Mouse (Mus musculus) megakaryocyte, embryonic 14.5 days (primary cell): ENCODE results near the gene Spry1. TPM values are rescaled to one million over a fixed set of nuclear protein-coding genes. Genes with fewer than 3 reads are reported as not detected.

Experiments
- H3K27me3 ChIP-seq: replicated peaks from 2 replicates; pipeline ENCODE3; 2012; ENCODE audit warnings: inconsistent platforms
- H3K36me3 ChIP-seq: replicated peaks from 2 replicates; pipeline ENCODE3; 2012; ENCODE audit warnings: low read length, inconsistent platforms, mixed read lengths
- H3K4me1 ChIP-seq: 2 replicates; pipeline ENCODE4 v1.6.1; 2012; ENCODE audit warnings: inconsistent platforms
- H3K4me3 ChIP-seq: replicated peaks from 2 replicates; pipeline ENCODE3; 2012; ENCODE audit warnings: moderate library complexity, mild to moderate bottlenecking, inconsistent platforms
- H3K9me3 ChIP-seq: 2 replicates; pipeline ENCODE4 v1.6.1; 2012; ENCODE audit warnings: inconsistent platforms
- FLI1 ChIP-seq: IDR thresholded peaks from 2 replicates; pipeline ENCODE4 v1.6.1; 2012; ENCODE audit warnings: low read length, inconsistent platforms, mixed read lengths
- GATA1 ChIP-seq: IDR thresholded peaks from 3 replicates; pipeline ENCODE4 v1.6.1; 2012; ENCODE audit warnings: mixed read lengths, low read length, inconsistent platforms, borderline replicate concordance
- polyA plus RNA-seq: library from polyadenylated mRNA; stranded (reverse); fragments of >175 nt; gene quantifications from 2 replicates; pipeline ENCODE4 v1.2.3, GENCODE M21; 2012; ENCODE audit warnings: low replicate concordance; ENCODE audit not compliant: insufficient read depth

Gene Spry1
- polyA plus RNA-seq, 1 experiment: 11.5 TPM

- TF ChIP-seq FLI1 (no peak), GATA1 (no peak)
- Histone ChIP-seq H3K9me3 (no peaks in the 10 kb centered on the region), H3K27me3 (no peaks in the 10 kb centered on the region), H3K36me3 (peaks cover 61% of the 10 kb centered on the region), H3K4me3 (no peak overlapping the region), H3K4me1 (peaks cover 67% of the 10 kb centered on the region)
Measured at GRCm38 (mm10) chr3:37649281-37649680, 9.5 kb downstream of the Spry1 start.

- TF ChIP-seq FLI1 (no peak), GATA1 (no peak)
- no peaks in the 10 kb centered on the region for H3K9me3 ChIP-seq
- H3K4me3 ChIP-seq: no peak overlapping the region
Measured at GRCm38 (mm10) chr3:37652537-37652936, 12.8 kb downstream of the Spry1 start.

GRCm38 (mm10) chr3:37653935-37654729 lies 14.4 kb downstream of the Spry1 start:
- Histone ChIP-seq H3K27me3 (peaks cover 4% of the 10 kb centered on the region), H3K36me3 (peaks cover 17% of the 10 kb centered on the region), H3K4me3 (peak overlapping the region; percentile 92), H3K9me3 (no peaks in the 10 kb centered on the region), H3K4me1 (peaks cover 72% of the 10 kb centered on the region)
- no peak for TF ChIP-seq FLI1
- no peak for TF ChIP-seq GATA1

More at GRCm38 (mm10) chr3:37652537-37652936, 12.8 kb downstream of the Spry1 start:
- peaks cover 71% of the 10 kb centered on the region for H3K4me1 ChIP-seq
- H3K36me3 ChIP-seq: peaks cover 30% of the 10 kb centered on the region
- H3K27me3 ChIP-seq: peaks cover 4% of the 10 kb centered on the region

- H3K9me3 ChIP-seq: no peaks in the 10 kb centered on the region
- H3K27me3 ChIP-seq: peaks cover 4% of the 10 kb centered on the region
- H3K36me3 ChIP-seq: peaks cover 12% of the 10 kb centered on the region
- peaks cover 75% of the 10 kb centered on the region for H3K4me1 ChIP-seq
- peak overlapping the region; percentile 92 for H3K4me3 ChIP-seq
- TF ChIP-seq FLI1 (no peak), GATA1 (no peak)
Measured at GRCm38 (mm10) chr3:37654787-37655186, 15.0 kb downstream of the Spry1 start.

- no peak for TF ChIP-seq FLI1
- TF ChIP-seq GATA1: no peak
- Histone ChIP-seq H3K4me1 (peaks cover 82% of the 10 kb centered on the region), H3K36me3 (peaks cover 3% of the 10 kb centered on the region), H3K9me3 (no peaks in the 10 kb centered on the region), H3K4me3 (peak overlapping the region; percentile 85), H3K27me3 (peaks cover 4% of the 10 kb centered on the region)
Measured at GRCm38 (mm10) chr3:37655933-37656633, 16.3 kb downstream of the Spry1 start.

GRCm38 (mm10) chr3:37657009-37657408 lies 17.3 kb downstream of the Spry1 start:
- TF ChIP-seq GATA1 (no peak), FLI1 (no peak)
- peak overlapping the region; percentile 72 for H3K4me3 ChIP-seq
- peaks cover 4% of the 10 kb centered on the region for H3K27me3 ChIP-seq
- peaks cover 84% of the 10 kb centered on the region for H3K4me1 ChIP-seq
- H3K36me3 ChIP-seq: peaks cover 3% of the 10 kb centered on the region
- no peaks in the 10 kb centered on the region for H3K9me3 ChIP-seq

- peaks cover 4% of the 10 kb centered on the region for H3K27me3 ChIP-seq
- no peaks in the 10 kb centered on the region for H3K9me3 ChIP-seq
- H3K36me3 ChIP-seq: no peaks in the 10 kb centered on the region
- no peak overlapping the region for H3K4me3 ChIP-seq
- TF ChIP-seq FLI1: no peak
- TF ChIP-seq GATA1: no peak
- H3K4me1 ChIP-seq: peaks cover 84% of the 10 kb centered on the region
Measured at GRCm38 (mm10) chr3:37658155-37658554, 18.4 kb downstream of the Spry1 start.

- H3K9me3 ChIP-seq: peaks cover 2% of the 10 kb centered on the region; the same call in 1 of the 2 replicates
- H3K4me1 ChIP-seq: peaks cover 81% of the 10 kb centered on the region
- peaks cover 5% of the 10 kb centered on the region for H3K36me3 ChIP-seq
- no peak for TF ChIP-seq FLI1
- TF ChIP-seq GATA1: no peak
- peaks cover 4% of the 10 kb centered on the region for H3K27me3 ChIP-seq
- H3K4me3 ChIP-seq: peak overlapping the region; percentile 56
Measured at GRCm38 (mm10) chr3:37659621-37660020, 19.9 kb downstream of the Spry1 start.

GRCm38 (mm10) chr3:37666291-37667118 lies 26.8 kb downstream of the Spry1 start:
- H3K27me3 ChIP-seq: no peaks in the 10 kb centered on the region
- TF ChIP-seq GATA1: peak; percentile 60; the same call in 1 of the 3 replicates
- no peak for TF ChIP-seq FLI1
- H3K4me3 ChIP-seq: peak overlapping the region; percentile 78
- peaks cover 10% of the 10 kb centered on the region for H3K9me3 ChIP-seq
- peaks cover 13% of the 10 kb centered on the region for H3K36me3 ChIP-seq
- H3K4me1 ChIP-seq: peaks cover 68% of the 10 kb centered on the region

- TF ChIP-seq GATA1 (no peak), FLI1 (no peak)
- Histone ChIP-seq H3K36me3 (peaks cover 13% of the 10 kb centered on the region), H3K4me3 (peak overlapping the region; percentile 57), H3K9me3 (peaks cover 10% of the 10 kb centered on the region), H3K4me1 (peaks cover 73% of the 10 kb centered on the region), H3K27me3 (no peaks in the 10 kb centered on the region)
Measured at GRCm38 (mm10) chr3:37667119-37667467, 27.3 kb downstream of the Spry1 start.
